Mouse (Mus musculus): ENCODE data around the gene Gcn1l1. TPM values are rescaled to one million over a fixed set of nuclear protein-coding genes. Genes with fewer than 3 reads are reported as not detected.

Gene Gcn1l1
- polyA plus RNA-seq, 1 experiment from 2014 or later: 60.4 TPM

- WGBS: 69% methylated on average over 19 of the region's 19 CpGs
- no peaks in the 10 kb centered on the region for H3K9me3 ChIP-seq
- H3K36me3 ChIP-seq (replicated peaks): peaks cover 12% of the 10 kb centered on the region; the same call in 1 of the 2 replicates
- no peak overlapping the region for H3K9ac ChIP-seq
- no peak overlapping the region for H3K4me3 ChIP-seq (replicated peaks)
- H3K4me1 ChIP-seq: peaks cover 37% of the 10 kb centered on the region
- H3K4me2 ChIP-seq: no peak overlapping the region
- ATAC-seq (ENCODE audit: low FRiP score): no peak
- H3K27me3 ChIP-seq: no peaks in the 10 kb centered on the region
- no peak overlapping the region for H3K27ac ChIP-seq
Observed at GRCm38 (mm10) chr5:115542635-115543384, 22.2 kb upstream of the Gcn1l1 start.

- Histone ChIP-seq H3K27ac (peak overlapping the region; percentile 38; the same call in 1 of the 2 replicates), H3K4me3 (replicated peaks) (no peak overlapping the region), H3K4me1 (peaks cover 29% of the 10 kb centered on the region), H3K9me3 (no peaks in the 10 kb centered on the region), H3K4me2 (0 out of 2 replicates have a peak overlapping the region, but pooled peaks have one; percentile 13), H3K27me3 (no peaks in the 10 kb centered on the region), H3K36me3 (replicated peaks) (peaks cover 12% of the 10 kb centered on the region), H3K9ac (no peak overlapping the region)
- 69% methylated on average over 17 of the region's 17 CpGs for WGBS
- ATAC-seq (ENCODE audit: low FRiP score): peak; percentile 34; the same call in 1 of the 2 replicates
Observed at GRCm38 (mm10) chr5:115543509-115544253, 21.4 kb upstream of the Gcn1l1 start.

- no peak overlapping the region; the same call in 1 of the 2 replicates for H3K9ac ChIP-seq
- no peaks in the 10 kb centered on the region for H3K27me3 ChIP-seq
- H3K4me1 ChIP-seq: peaks cover 29% of the 10 kb centered on the region
- H3K9me3 ChIP-seq: no peaks in the 10 kb centered on the region
- WGBS: 51% methylated on average over 18 of the region's 18 CpGs
- no peak overlapping the region for H3K4me3 ChIP-seq (replicated peaks)
- H3K36me3 ChIP-seq (replicated peaks): peaks cover 12% of the 10 kb centered on the region
- no peak overlapping the region for H3K4me2 ChIP-seq
- H3K27ac ChIP-seq: peak overlapping the region; percentile 50; the same call in 1 of the 2 replicates
- ATAC-seq (ENCODE audit: low FRiP score): no peak
Observed at GRCm38 (mm10) chr5:115544655-115545185, 20.3 kb upstream of the Gcn1l1 start.

GRCm38 (mm10) chr5:115545636-115546035 lies 19.4 kb upstream of the Gcn1l1 start:
- no peaks in the 10 kb centered on the region for H3K27me3 ChIP-seq
- H3K27ac ChIP-seq: no peak overlapping the region
- H3K9me3 ChIP-seq: no peaks in the 10 kb centered on the region
- H3K4me1 ChIP-seq: peaks cover 29% of the 10 kb centered on the region
- 91% methylated on average over 14 of the region's 14 CpGs for WGBS
- H3K9ac ChIP-seq: no peak overlapping the region
- H3K4me3 ChIP-seq (replicated peaks): no peak overlapping the region
- peaks cover 12% of the 10 kb centered on the region for H3K36me3 ChIP-seq (replicated peaks)
- ATAC-seq (ENCODE audit: low FRiP score): no peak
- no peak overlapping the region for H3K4me2 ChIP-seq

GRCm38 (mm10) chr5:115546536-115546935 lies 18.5 kb upstream of the Gcn1l1 start:
- 71% methylated on average over 11 of the region's 11 CpGs for WGBS
- no peak for ATAC-seq (ENCODE audit: low FRiP score)
- no peak overlapping the region for H3K4me2 ChIP-seq
- H3K9me3 ChIP-seq: no peaks in the 10 kb centered on the region
- H3K4me3 ChIP-seq (replicated peaks): no peak overlapping the region
- 0 out of 2 replicates have a peak overlapping the region, but pooled peaks have one; percentile 9 for H3K27ac ChIP-seq
- H3K9ac ChIP-seq: no peak overlapping the region
- no peaks in the 10 kb centered on the region for H3K27me3 ChIP-seq
- H3K36me3 ChIP-seq (replicated peaks): peaks cover 12% of the 10 kb centered on the region
- peaks cover 29% of the 10 kb centered on the region for H3K4me1 ChIP-seq

GRCm38 (mm10) chr5:115547014-115547413 lies 18.0 kb upstream of the Gcn1l1 start:
- 42% methylated on average over 6 of the region's 6 CpGs for WGBS
- Histone ChIP-seq H3K36me3 (replicated peaks) (peaks cover 14% of the 10 kb centered on the region), H3K4me1 (peaks cover 29% of the 10 kb centered on the region), H3K9ac (no peak overlapping the region), H3K9me3 (no peaks in the 10 kb centered on the region), H3K27me3 (no peaks in the 10 kb centered on the region), H3K27ac (0 out of 2 replicates have a peak overlapping the region, but pooled peaks have one; percentile 9), H3K4me3 (replicated peaks) (no peak overlapping the region), H3K4me2 (no peak overlapping the region)
- ATAC-seq (ENCODE audit: low FRiP score): no peak

GRCm38 (mm10) chr5:115547421-115547820 lies 17.6 kb upstream of the Gcn1l1 start:
- H3K4me3 ChIP-seq (replicated peaks): no peak overlapping the region
- no peak for ATAC-seq (ENCODE audit: low FRiP score)
- H3K9ac ChIP-seq: no peak overlapping the region
- WGBS: 82% methylated on average over 7 of the region's 7 CpGs
- 0 out of 2 replicates have a peak overlapping the region, but pooled peaks have one; percentile 9 for H3K27ac ChIP-seq
- H3K36me3 ChIP-seq (replicated peaks): peaks cover 17% of the 10 kb centered on the region
- H3K4me2 ChIP-seq: no peak overlapping the region
- H3K4me1 ChIP-seq: peaks cover 29% of the 10 kb centered on the region
- H3K27me3 ChIP-seq: no peaks in the 10 kb centered on the region
- H3K9me3 ChIP-seq: no peaks in the 10 kb centered on the region

- no peak overlapping the region for H3K4me3 ChIP-seq (replicated peaks)
- H3K9ac ChIP-seq: no peak overlapping the region
- H3K4me2 ChIP-seq: no peak overlapping the region
- 92% methylated on average over 18 of the region's 18 CpGs for WGBS
- no peak overlapping the region for H3K27ac ChIP-seq
- no peaks in the 10 kb centered on the region for H3K9me3 ChIP-seq
- H3K4me1 ChIP-seq: peaks cover 19% of the 10 kb centered on the region
- no peaks in the 10 kb centered on the region for H3K27me3 ChIP-seq
- no peak for ATAC-seq (ENCODE audit: low FRiP score)
- H3K36me3 ChIP-seq (replicated peaks): peaks cover 27% of the 10 kb centered on the region
Observed at GRCm38 (mm10) chr5:115548501-115549285, 16.4 kb upstream of the Gcn1l1 start.

- H3K4me1 ChIP-seq: peaks cover 9% of the 10 kb centered on the region; the same call in 1 of the 2 replicates
- H3K4me2 ChIP-seq: no peak overlapping the region
- peaks cover 31% of the 10 kb centered on the region for H3K36me3 ChIP-seq (replicated peaks)
- no peak overlapping the region for H3K9ac ChIP-seq
- no peak overlapping the region for H3K4me3 ChIP-seq (replicated peaks)
- H3K27me3 ChIP-seq: no peaks in the 10 kb centered on the region
- H3K27ac ChIP-seq: no peak overlapping the region
- WGBS: 90% methylated on average over 11 of the region's 11 CpGs
- no peak for ATAC-seq (ENCODE audit: low FRiP score)
- H3K9me3 ChIP-seq: no peaks in the 10 kb centered on the region
Observed at GRCm38 (mm10) chr5:115550482-115551005, 14.5 kb upstream of the Gcn1l1 start.

GRCm38 (mm10) chr5:115551386-115551785 lies 13.7 kb upstream of the Gcn1l1 start:
- H3K4me3 ChIP-seq (replicated peaks): no peak overlapping the region
- no peak overlapping the region for H3K27ac ChIP-seq
- peaks cover 9% of the 10 kb centered on the region; the same call in 1 of the 2 replicates for H3K4me1 ChIP-seq
- no peaks in the 10 kb centered on the region for H3K9me3 ChIP-seq
- H3K4me2 ChIP-seq: no peak overlapping the region
- H3K36me3 ChIP-seq (replicated peaks): peaks cover 23% of the 10 kb centered on the region
- H3K27me3 ChIP-seq: no peaks in the 10 kb centered on the region
- 76% methylated on average over 12 of the region's 12 CpGs for WGBS
- no peak for ATAC-seq (ENCODE audit: low FRiP score)
- no peak overlapping the region for H3K9ac ChIP-seq

- Histone ChIP-seq H3K9me3 (no peaks in the 10 kb centered on the region), H3K27ac (no peak overlapping the region), H3K27me3 (no peaks in the 10 kb centered on the region), H3K4me1 (peaks cover 5% of the 10 kb centered on the region; the same call in 1 of the 2 replicates), H3K4me3 (replicated peaks) (no peak overlapping the region), H3K9ac (no peak overlapping the region), H3K4me2 (no peak overlapping the region), H3K36me3 (replicated peaks) (peaks cover 22% of the 10 kb centered on the region)
- WGBS: 82% methylated on average over 13 of the region's 13 CpGs
- no peak for ATAC-seq (ENCODE audit: low FRiP score)
Observed at GRCm38 (mm10) chr5:115551799-115552198, 13.3 kb upstream of the Gcn1l1 start.

All from forebrain, embryonic 12.5 days (tissue).